Mouse (Mus musculus): Measurements from ENCODE around the gene Arhgap42. TPM values are rescaled to one million over a fixed set of nuclear protein-coding genes. Genes with fewer than 3 reads are reported as not detected.

The Arhgap42 gene
- polyA plus RNA-seq, 1 experiment from 2014 or later, result 36.1 TPM

- Histone ChIP-seq H3K36me3 (no peaks in the 10 kb centered on the region), H3K9me3 (no peaks in the 10 kb centered on the region), H3K4me3 (replicated peaks) (peak overlapping the region; percentile 85), H3K4me1 (no peaks in the 10 kb centered on the region), H3K27ac (no peak overlapping the region), H3K27me3 (replicated peaks) (no peaks in the 10 kb centered on the region), H3K9ac (no peak overlapping the region; the same call in 1 of the 2 replicates), H3K4me2 (peak overlapping the region; percentile 62)
- ATAC-seq (ENCODE audit: insufficient read depth, low FRiP score, low read depth), result no peak
- 41% methylated on average over 5 of the region's 5 CpGs for WGBS
Observed at GRCm38 (mm10) chr9:9237511-9237910, 1.4 kb downstream of the Arhgap42 start.

DNA sequence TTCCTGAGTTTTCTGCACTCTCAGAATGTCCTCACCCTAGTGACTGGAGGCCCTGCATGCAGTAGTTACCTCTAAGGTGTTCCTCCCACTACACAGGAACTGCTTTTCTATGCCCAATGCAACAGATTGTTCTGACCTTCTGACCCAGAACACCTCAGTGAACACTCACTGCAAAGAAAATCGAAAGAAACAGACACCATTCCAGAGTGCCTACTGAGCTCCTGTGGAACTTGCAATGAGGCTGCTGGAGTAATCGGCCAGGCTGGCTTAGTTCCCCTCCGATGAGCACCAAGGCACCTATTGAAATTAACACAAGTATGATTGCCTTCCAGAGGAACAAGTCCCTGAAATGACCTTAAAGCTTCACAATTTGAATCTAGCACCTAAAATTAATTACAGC, 9.2 kb downstream of the Arhgap42 start:
- WGBS, result 65% methylated on average over 3 of the region's 3 CpGs
- ATAC-seq (ENCODE audit: insufficient read depth, low FRiP score, low read depth), result no peak
- Histone ChIP-seq H3K27ac (no peak overlapping the region), H3K9me3 (no peaks in the 10 kb centered on the region), H3K4me2 (no peak overlapping the region), H3K9ac (no peak overlapping the region), H3K4me1 (no peaks in the 10 kb centered on the region), H3K4me3 (replicated peaks) (no peak overlapping the region), H3K36me3 (no peaks in the 10 kb centered on the region), H3K27me3 (replicated peaks) (no peaks in the 10 kb centered on the region)

- Histone ChIP-seq H3K9ac (no peak overlapping the region), H3K4me3 (replicated peaks) (no peak overlapping the region), H3K4me1 (no peaks in the 10 kb centered on the region), H3K27me3 (replicated peaks) (no peaks in the 10 kb centered on the region), H3K27ac (no peak overlapping the region), H3K36me3 (no peaks in the 10 kb centered on the region), H3K9me3 (no peaks in the 10 kb centered on the region), H3K4me2 (no peak overlapping the region)
- 70% methylated on average over 1 of the region's 1 CpGs for WGBS
- ATAC-seq (ENCODE audit: insufficient read depth, low FRiP score, low read depth), result no peak
Observed at GRCm38 (mm10) chr9:9224837-9225236, 14.1 kb downstream of the Arhgap42 start.

- WGBS, result 67% methylated on average over 3 of the region's 3 CpGs
- H3K27ac ChIP-seq, result no peak overlapping the region
- H3K36me3 ChIP-seq, result no peaks in the 10 kb centered on the region
- H3K27me3 ChIP-seq (replicated peaks), result no peaks in the 10 kb centered on the region
- no peaks in the 10 kb centered on the region for H3K4me1 ChIP-seq
- no peak for ATAC-seq (ENCODE audit: insufficient read depth, low FRiP score, low read depth)
- H3K9ac ChIP-seq, result no peak overlapping the region
- no peak overlapping the region for H3K4me2 ChIP-seq
- no peaks in the 10 kb centered on the region for H3K9me3 ChIP-seq
- no peak overlapping the region for H3K4me3 ChIP-seq (replicated peaks)
Observed at GRCm38 (mm10) chr9:9223384-9223783, 15.5 kb downstream of the Arhgap42 start.

- H3K36me3 ChIP-seq, result no peaks in the 10 kb centered on the region
- no peaks in the 10 kb centered on the region for H3K4me1 ChIP-seq
- H3K4me2 ChIP-seq, result no peak overlapping the region
- H3K27ac ChIP-seq, result no peak overlapping the region
- H3K9ac ChIP-seq, result no peak overlapping the region
- WGBS, result 79% methylated on average over 3 of the region's 3 CpGs
- ATAC-seq (ENCODE audit: insufficient read depth, low FRiP score, low read depth), result no peak
- no peaks in the 10 kb centered on the region for H3K9me3 ChIP-seq
- H3K27me3 ChIP-seq (replicated peaks), result no peaks in the 10 kb centered on the region
- no peak overlapping the region for H3K4me3 ChIP-seq (replicated peaks)
Observed at GRCm38 (mm10) chr9:9221950-9222486, 16.9 kb downstream of the Arhgap42 start.

GRCm38 (mm10) chr9:9221185-9221584, 17.7 kb downstream of the Arhgap42 start:
- H3K27ac ChIP-seq, result no peak overlapping the region
- no peak for ATAC-seq (ENCODE audit: insufficient read depth, low FRiP score, low read depth)
- H3K27me3 ChIP-seq (replicated peaks), result no peaks in the 10 kb centered on the region
- no peaks in the 10 kb centered on the region for H3K9me3 ChIP-seq
- H3K36me3 ChIP-seq, result no peaks in the 10 kb centered on the region
- no peaks in the 10 kb centered on the region for H3K4me1 ChIP-seq
- WGBS, result 61% methylated on average over 4 of the region's 4 CpGs
- no peak overlapping the region for H3K9ac ChIP-seq
- no peak overlapping the region for H3K4me2 ChIP-seq
- no peak overlapping the region for H3K4me3 ChIP-seq (replicated peaks)

- ATAC-seq (ENCODE audit: insufficient read depth, low FRiP score, low read depth), result no peak
- H3K9me3 ChIP-seq, result no peaks in the 10 kb centered on the region
Observed at GRCm38 (mm10) chr9:9218301-9218700, 20.6 kb downstream of the Arhgap42 start.

GRCm38 (mm10) chr9:9214849-9215248, 24.1 kb downstream of the Arhgap42 start:
- no peak for ATAC-seq (ENCODE audit: insufficient read depth, low FRiP score, low read depth)
- Histone ChIP-seq H3K27ac (no peak overlapping the region), H3K27me3 (replicated peaks) (no peaks in the 10 kb centered on the region), H3K36me3 (no peaks in the 10 kb centered on the region), H3K9me3 (no peaks in the 10 kb centered on the region), H3K4me2 (no peak overlapping the region), H3K4me1 (no peaks in the 10 kb centered on the region), H3K4me3 (replicated peaks) (no peak overlapping the region), H3K9ac (no peak overlapping the region)
- 75% methylated on average over 5 of the region's 5 CpGs for WGBS

More at GRCm38 (mm10) chr9:9218301-9218700, 20.6 kb downstream of the Arhgap42 start:
- no peaks in the 10 kb centered on the region for H3K27me3 ChIP-seq (replicated peaks)
- H3K27ac ChIP-seq, result no peak overlapping the region
- no peaks in the 10 kb centered on the region for H3K36me3 ChIP-seq
- no peak overlapping the region for H3K4me2 ChIP-seq
- no peaks in the 10 kb centered on the region for H3K4me1 ChIP-seq
- WGBS, result 60% methylated on average over 2 of the region's 2 CpGs
- no peak overlapping the region for H3K9ac ChIP-seq
- no peak overlapping the region for H3K4me3 ChIP-seq (replicated peaks)

DNA sequence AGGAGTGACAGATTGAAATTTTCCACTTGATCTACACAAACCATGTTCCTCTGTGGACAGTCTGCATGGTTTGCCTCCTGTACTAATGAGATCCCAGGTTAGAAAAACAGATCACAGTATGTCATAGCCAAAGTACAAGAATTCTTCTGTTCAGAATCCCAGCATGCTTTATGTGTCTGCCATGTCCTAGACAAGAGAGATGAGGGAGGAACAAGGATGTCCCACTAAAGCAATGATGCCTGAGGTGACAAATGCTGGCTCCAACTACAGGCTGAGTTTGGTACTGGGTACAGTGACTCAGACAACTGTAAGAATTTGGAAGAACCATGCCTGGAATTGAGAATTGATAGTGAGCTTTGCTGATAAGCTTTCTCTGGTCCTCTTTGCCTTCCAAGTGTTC, 24.6 kb downstream of the Arhgap42 start:
- Histone ChIP-seq H3K4me2 (no peak overlapping the region), H3K27ac (no peak overlapping the region), H3K9me3 (no peaks in the 10 kb centered on the region), H3K36me3 (no peaks in the 10 kb centered on the region), H3K27me3 (replicated peaks) (no peaks in the 10 kb centered on the region), H3K4me3 (replicated peaks) (no peak overlapping the region), H3K9ac (no peak overlapping the region), H3K4me1 (no peaks in the 10 kb centered on the region)
- ATAC-seq (ENCODE audit: insufficient read depth, low FRiP score, low read depth), result no peak

DNA sequence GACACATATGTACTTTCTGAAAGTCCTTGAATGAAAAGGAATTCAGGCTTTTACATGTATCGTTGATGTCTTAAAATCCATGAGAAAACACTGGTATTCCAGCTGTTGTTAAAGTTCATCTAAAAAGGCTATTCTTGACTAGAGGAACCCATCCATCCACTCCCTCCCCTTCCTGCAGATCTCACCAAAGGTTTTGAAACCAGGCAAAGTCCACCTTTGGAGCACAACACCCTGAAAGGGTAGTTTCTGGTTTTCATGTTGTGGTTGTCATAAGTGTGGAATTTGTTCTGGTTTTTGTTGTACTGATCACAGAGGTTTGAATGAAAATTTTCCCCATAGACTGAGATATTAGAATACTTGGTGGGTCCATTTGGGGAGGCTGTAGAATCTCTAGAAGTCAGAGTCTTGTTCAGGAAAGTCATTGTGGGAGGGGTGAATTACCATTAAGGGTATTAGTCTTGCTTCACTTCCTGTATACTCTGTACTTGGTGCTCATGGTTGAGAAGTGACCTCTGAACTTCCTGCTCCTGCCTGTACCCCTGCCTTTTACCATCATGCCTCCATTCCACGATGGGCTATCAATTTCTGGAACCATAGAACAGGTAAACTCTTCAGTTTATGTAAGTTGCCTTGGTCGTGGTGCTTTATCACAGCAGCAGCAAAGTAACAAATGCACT, 27.4 kb downstream of the Arhgap42 start:
- no peak for ATAC-seq (ENCODE audit: insufficient read depth, low FRiP score, low read depth)
- Histone ChIP-seq H3K36me3 (no peaks in the 10 kb centered on the region), H3K9me3 (no peaks in the 10 kb centered on the region), H3K27me3 (replicated peaks) (no peaks in the 10 kb centered on the region), H3K4me3 (replicated peaks) (no peak overlapping the region), H3K27ac (no peak overlapping the region), H3K9ac (no peak overlapping the region), H3K4me2 (no peak overlapping the region), H3K4me1 (no peaks in the 10 kb centered on the region)
- 73% methylated on average over 3 of the region's 3 CpGs for WGBS

DNA sequence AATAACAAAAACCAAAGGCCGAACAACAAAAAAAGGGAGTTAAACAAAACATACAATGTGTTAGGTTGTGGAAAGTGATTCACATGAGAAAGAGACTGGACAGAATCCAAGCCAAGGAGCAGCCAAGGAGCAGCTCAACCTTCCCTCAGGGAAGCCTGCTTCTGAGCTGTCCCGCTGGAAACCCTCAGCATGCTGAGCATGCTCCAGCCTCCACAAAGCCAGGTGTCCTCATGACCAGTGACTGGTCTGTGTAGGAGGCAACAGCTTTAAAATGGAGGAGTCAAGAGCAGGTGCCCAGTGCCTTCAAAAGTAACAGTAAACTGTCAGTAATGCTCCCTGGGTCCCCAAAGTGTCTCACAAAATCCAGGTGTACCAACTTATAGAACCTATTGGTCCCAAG, 28.4 kb downstream of the Arhgap42 start:
- Histone ChIP-seq H3K4me3 (replicated peaks) (no peak overlapping the region), H3K36me3 (no peaks in the 10 kb centered on the region), H3K4me1 (no peaks in the 10 kb centered on the region), H3K27ac (no peak overlapping the region), H3K4me2 (no peak overlapping the region), H3K9ac (no peak overlapping the region), H3K9me3 (no peaks in the 10 kb centered on the region), H3K27me3 (replicated peaks) (no peaks in the 10 kb centered on the region)
- no peak for ATAC-seq (ENCODE audit: insufficient read depth, low FRiP score, low read depth)
- WGBS, result 91% methylated on average over 2 of the region's 2 CpGs

- Histone ChIP-seq H3K27me3 (replicated peaks) (no peaks in the 10 kb centered on the region), H3K4me2 (no peak overlapping the region), H3K9ac (no peak overlapping the region), H3K4me3 (replicated peaks) (no peak overlapping the region), H3K36me3 (no peaks in the 10 kb centered on the region), H3K27ac (no peak overlapping the region), H3K4me1 (no peaks in the 10 kb centered on the region), H3K9me3 (no peaks in the 10 kb centered on the region)
- no peak for ATAC-seq (ENCODE audit: insufficient read depth, low FRiP score, low read depth)
Observed at GRCm38 (mm10) chr9:9208205-9208604, 30.7 kb downstream of the Arhgap42 start.

DNA sequence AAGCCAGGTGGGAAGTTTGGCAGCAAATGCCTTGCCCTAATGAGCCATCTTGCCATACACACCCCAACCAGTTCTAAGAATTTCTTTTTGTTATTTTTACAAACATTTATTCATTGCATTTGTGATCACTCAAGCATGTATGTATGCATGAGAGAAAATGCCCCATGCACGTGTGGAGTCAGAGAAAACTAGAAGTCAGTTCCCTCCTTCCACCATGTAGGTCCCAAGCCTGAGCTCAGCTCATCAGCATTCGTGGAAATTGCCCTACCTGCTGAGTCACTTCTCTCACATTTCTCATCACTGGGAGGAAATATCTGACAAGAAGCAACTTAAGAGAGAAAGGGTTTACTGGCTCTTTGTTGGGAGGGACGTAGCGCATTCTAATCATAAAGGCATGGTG, 31.6 kb downstream of the Arhgap42 start:
- Histone ChIP-seq H3K27me3 (replicated peaks) (no peaks in the 10 kb centered on the region), H3K27ac (no peak overlapping the region), H3K36me3 (no peaks in the 10 kb centered on the region), H3K4me3 (replicated peaks) (no peak overlapping the region), H3K4me1 (no peaks in the 10 kb centered on the region), H3K9ac (no peak overlapping the region), H3K9me3 (no peaks in the 10 kb centered on the region), H3K4me2 (no peak overlapping the region)
- 70% methylated on average over 4 of the region's 4 CpGs for WGBS
- ATAC-seq (ENCODE audit: insufficient read depth, low FRiP score, low read depth), result no peak
